Mouse (Mus musculus) G1E (cell line): ENCODE measurements at regions not wholly inside any gene's neighbourhood (a gene's known extent, or its start where the extent isn't known, plus 50 kb on each side); places are given as distances from the start of the nearest gene placed in this dataset.

ENCODE experiments used
- ATAC-seq: 2 replicates; pipeline ENCODE4 v1.8.0; 2016; ENCODE audit warnings: mild to moderate bottlenecking; ENCODE audit not compliant: insufficient number of reproducible peaks, poor library complexity, low FRiP score, severe bottlenecking; ENCODE audit errors: extremely low read depth
- DNase-seq: peaks from one replicate; pipeline ENCODE4 v3.0.0; 2012; ENCODE audit warnings: low spot score
- H3K27me3 ChIP-seq: 2 replicates; pipeline ENCODE4 v1.6.1; 2012; ENCODE audit warnings: mild to moderate bottlenecking, low read length, inconsistent platforms; ENCODE audit not compliant: insufficient read depth
- H3K36me3 ChIP-seq: replicated peaks from 2 replicates; pipeline ENCODE3; 2012; ENCODE audit warnings: mild to moderate bottlenecking, inconsistent platforms
- H3K4me1 ChIP-seq: 2 replicates; pipeline ENCODE4 v1.6.1; 2012; ENCODE audit warnings: low read depth, low read length, inconsistent platforms, mixed read lengths; ENCODE audit not compliant: insufficient read depth
- H3K4me3 ChIP-seq: 2 replicates; pipeline ENCODE4 v1.5.1; 2012; ENCODE audit warnings: low read depth, mild to moderate bottlenecking, inconsistent platforms, low read length, moderate library complexity, mixed read lengths
- H3K9me3 ChIP-seq: replicated peaks from 2 replicates; pipeline ENCODE4 v1.6.1; 2012; ENCODE audit warnings: inconsistent platforms
- CTCF ChIP-seq: IDR thresholded peaks from 2 replicates; pipeline ENCODE4 v1.5.1; 2012; ENCODE audit warnings: low read depth, low read length, inconsistent platforms, mixed read lengths
- GATA1 ChIP-seq: IDR thresholded peaks from 2 replicates; pipeline ENCODE4 v1.6.1; 2012; ENCODE audit warnings: borderline replicate concordance, low read length, inconsistent platforms, mixed read lengths
- GATA2 ChIP-seq: IDR thresholded peaks from 2 replicates; pipeline ENCODE4 v1.6.1; 2012; ENCODE audit warnings: low read depth, low read length, inconsistent platforms, borderline replicate concordance
- POLR2AphosphoS5 ChIP-seq: IDR thresholded peaks from 2 replicates; pipeline ENCODE4 v1.6.1; 2012; ENCODE audit warnings: low read depth, low read length, inconsistent platforms; ENCODE audit not compliant: insufficient replicate concordance
- TAL1 ChIP-seq: conservative IDR thresholded peaks from 2 replicates; pipeline ENCODE4 v1.6.1; 2012; ENCODE audit warnings: low read depth, low read length, inconsistent platforms, mixed read lengths

DNA sequence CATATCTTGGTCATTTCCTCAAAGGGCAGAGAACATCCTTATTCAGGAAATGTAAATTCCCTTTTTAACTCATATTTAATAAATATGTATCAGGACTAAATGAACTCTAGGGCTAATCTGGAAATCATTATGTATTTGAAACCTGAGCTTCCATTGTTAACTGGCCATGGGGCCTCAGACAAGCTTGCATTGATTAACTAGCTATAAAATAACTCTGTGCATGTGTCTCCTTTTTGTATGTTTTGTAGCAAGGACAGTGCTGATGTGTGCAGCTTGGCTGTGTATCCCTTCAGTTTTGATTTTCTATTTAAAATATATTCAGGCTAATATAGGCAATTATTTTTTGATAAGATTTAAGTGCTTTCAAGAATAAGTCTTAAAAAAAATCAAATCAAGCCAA lies 574.1 kb downstream of the Ncam2 start:
- no peaks in the 10 kb centered on the region for H3K36me3 ChIP-seq
- DNase-seq (no peak), ATAC-seq (no peak)
- no peaks in the 10 kb centered on the region for H3K9me3 ChIP-seq
- H3K4me3 ChIP-seq, result no peak overlapping the region
- TF ChIP-seq POLR2AphosphoS5, result no peak
- H3K4me1 ChIP-seq, result no peaks in the 10 kb centered on the region
- H3K27me3 ChIP-seq, result no peaks in the 10 kb centered on the region

DNA sequence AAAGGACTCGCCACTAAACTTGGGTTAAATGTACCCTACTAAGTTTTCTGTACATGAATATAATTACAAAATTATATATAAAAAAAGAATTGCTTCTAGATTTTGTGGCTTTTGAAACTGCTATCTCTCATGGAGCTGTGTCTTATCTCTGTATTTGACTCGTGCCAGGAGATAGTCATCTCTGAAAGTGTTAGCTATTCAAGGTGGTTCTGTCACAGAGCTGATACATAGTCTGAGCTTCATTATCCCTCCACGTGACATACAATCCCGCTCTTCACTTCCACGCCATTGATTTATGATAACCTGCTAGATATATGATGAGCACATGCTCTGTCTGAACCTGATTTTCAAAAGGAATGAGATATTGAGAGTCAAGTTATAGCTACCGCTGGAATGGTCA lies 593.5 kb downstream of the Ncam2 start:
- no peaks in the 10 kb centered on the region for H3K9me3 ChIP-seq
- H3K27me3 ChIP-seq, result no peaks in the 10 kb centered on the region
- TF ChIP-seq TAL1 (no peak), CTCF (no peak), POLR2AphosphoS5 (no peak), GATA2 (no peak), GATA1 (no peak)
- peaks cover 9% of the 10 kb centered on the region for H3K4me1 ChIP-seq
- no peaks in the 10 kb centered on the region for H3K36me3 ChIP-seq
- ATAC-seq, result peak; percentile 92
- H3K4me3 ChIP-seq, result no peak overlapping the region
- DNase-seq, result no peak

DNA sequence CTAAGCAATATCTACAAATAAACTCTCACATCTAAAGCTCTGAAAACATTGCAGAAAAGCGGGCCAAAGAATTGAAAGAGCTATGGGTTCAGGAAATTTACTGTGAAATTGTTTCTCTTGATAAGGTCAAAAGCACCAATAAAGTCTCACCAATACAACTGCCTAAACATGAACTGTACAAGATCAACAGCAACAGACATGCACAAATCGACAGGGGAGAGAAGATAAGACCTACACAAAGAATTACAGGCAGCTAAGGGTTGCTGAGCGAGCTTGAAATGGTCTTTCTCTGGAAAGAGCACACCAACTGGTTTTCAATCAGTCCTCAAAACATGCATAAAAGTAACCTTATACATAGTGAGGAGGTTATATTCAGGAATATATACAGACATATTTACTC lies 616.4 kb downstream of the Ncam2 start:
- no peak for TF ChIP-seq CTCF
- TF ChIP-seq TAL1, result peak; percentile 81
- H3K36me3 ChIP-seq, result no peaks in the 10 kb centered on the region
- DNase-seq, result peak; percentile 4
- ATAC-seq, result peak; percentile 96
- no peak overlapping the region for H3K4me3 ChIP-seq
- H3K4me1 ChIP-seq, result peaks cover 17% of the 10 kb centered on the region
- H3K27me3 ChIP-seq, result no peaks in the 10 kb centered on the region
- no peaks in the 10 kb centered on the region for H3K9me3 ChIP-seq

DNA sequence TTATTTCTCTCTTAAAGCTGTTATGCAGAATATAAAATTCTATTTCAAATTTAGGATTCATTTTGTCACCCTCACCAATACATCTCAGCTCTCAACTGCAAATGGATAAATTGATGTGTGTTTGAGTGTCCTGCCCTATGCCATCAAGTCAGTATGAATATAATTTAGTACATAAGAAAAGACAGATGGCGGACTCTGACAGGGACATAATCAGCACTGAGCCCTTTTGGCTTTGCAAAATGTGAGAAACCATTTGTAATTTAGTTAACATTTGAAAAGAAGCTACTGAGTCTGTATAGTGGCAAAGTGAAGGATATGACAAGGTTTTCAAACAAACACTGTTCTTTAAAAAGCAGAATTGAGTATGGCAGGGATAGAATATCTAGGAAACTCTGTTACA lies 638.1 kb downstream of the Ncam2 start:
- DNase-seq (no peak), ATAC-seq (no peak)
- Histone ChIP-seq H3K4me3 (no peak overlapping the region), H3K36me3 (no peaks in the 10 kb centered on the region), H3K9me3 (no peaks in the 10 kb centered on the region), H3K27me3 (no peaks in the 10 kb centered on the region), H3K4me1 (peaks cover 4% of the 10 kb centered on the region; the same call in 1 of the 2 replicates)
- TF ChIP-seq TAL1 (no peak), POLR2AphosphoS5 (no peak)

DNA sequence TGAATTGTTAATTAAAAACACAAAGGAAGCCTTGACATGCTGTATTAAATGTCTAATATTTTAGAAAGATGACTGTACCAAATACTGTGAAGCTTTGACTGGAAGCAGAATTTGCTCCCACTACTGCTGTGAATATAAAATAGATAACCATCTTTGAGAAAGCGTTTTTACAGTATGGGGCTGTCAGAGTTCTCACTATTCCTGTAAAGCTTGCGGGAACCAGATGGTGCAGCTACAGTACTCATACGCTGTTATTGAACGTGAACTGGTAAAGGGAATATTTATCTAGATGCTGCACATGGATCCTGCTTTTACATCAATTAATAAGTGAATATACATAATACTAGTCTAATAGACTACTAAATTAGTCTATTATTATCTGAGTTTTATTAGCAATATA lies 679.2 kb downstream of the Ncam2 start:
- Histone ChIP-seq H3K27me3 (no peaks in the 10 kb centered on the region), H3K9me3 (no peaks in the 10 kb centered on the region), H3K4me3 (no peak overlapping the region), H3K4me1 (no peaks in the 10 kb centered on the region), H3K36me3 (no peaks in the 10 kb centered on the region)
- DNase-seq (no peak), ATAC-seq (no peak)
- no peak for TF ChIP-seq GATA2
- TF ChIP-seq TAL1, result no peak
- TF ChIP-seq CTCF, result no peak
- TF ChIP-seq POLR2AphosphoS5, result no peak
- no peak for TF ChIP-seq GATA1
